Mouse (Mus musculus): Measurements from ENCODE around the gene Gm14308.
"Not testable (repeated sequence)": the region's sequence is repeated elsewhere in the genome, so short reads cannot be mapped to it uniquely, and the experiment has no call there.

The Gm14308 gene

DNA sequence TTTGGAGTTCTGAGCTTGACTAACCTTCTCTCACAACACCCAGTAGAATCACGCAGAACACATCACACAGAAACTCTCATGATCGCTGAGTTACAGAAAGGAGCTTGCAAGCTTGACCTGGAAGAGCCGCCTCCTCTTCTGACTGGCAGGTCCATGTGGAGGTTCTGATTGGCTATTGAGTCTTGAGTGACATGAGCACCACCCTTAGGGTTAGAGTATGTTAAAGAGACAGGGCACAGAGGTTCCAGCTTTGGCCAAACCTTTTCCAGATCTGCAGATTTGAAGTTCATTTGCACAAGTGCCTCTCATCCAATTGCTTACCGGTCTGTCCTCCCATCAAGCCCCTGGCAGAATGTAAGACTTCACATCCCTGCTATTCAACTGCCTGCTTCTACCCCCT, at the start of gene Gm14308:
Gene Gm14308 (minus strand): TSS at position 101 of the 400 bp plus-strand sequence.
- not testable (repeated sequence) for DNase-seq

DNA sequence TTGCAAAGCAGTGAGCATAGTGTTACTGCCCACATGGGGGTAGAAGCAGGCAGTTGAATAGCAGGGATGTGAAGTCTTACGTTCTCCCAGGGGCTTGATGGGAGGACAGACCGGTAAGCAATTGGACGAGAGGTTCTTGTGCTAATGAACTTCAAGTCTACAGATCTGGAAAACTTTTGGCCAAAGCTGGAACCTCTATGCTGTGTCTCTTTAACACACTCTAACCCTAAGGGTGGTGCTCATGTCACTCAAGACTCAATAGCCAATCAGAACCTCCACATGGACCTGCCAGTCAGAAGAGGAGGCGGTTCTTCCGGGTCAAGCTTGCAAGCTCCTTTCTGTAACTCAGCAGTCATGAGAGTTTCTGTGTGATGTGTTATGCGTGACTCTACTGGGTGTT, 34.1 kb upstream of the Gm14308 start, which contains the start of gene Zfp973:
Gene Zfp973 (plus strand): TSS at position 301 of the 400 bp plus-strand sequence.
- not testable (repeated sequence) for DNase-seq

All from kidney, postnatal 14 days (tissue).